Mouse (Mus musculus): ENCODE measurements at regions not wholly inside any gene's neighbourhood (a gene's known extent, or its start where the extent isn't known, plus 50 kb on each side); places are given as distances from the start of the nearest gene placed in this dataset.

GRCm38 (mm10) chr11:34153749-34154525 is 54.0 kb downstream of the Foxi1 start:
- DNase-seq (ENCODE audit: low read depth, low spot score), result no peak

DNA sequence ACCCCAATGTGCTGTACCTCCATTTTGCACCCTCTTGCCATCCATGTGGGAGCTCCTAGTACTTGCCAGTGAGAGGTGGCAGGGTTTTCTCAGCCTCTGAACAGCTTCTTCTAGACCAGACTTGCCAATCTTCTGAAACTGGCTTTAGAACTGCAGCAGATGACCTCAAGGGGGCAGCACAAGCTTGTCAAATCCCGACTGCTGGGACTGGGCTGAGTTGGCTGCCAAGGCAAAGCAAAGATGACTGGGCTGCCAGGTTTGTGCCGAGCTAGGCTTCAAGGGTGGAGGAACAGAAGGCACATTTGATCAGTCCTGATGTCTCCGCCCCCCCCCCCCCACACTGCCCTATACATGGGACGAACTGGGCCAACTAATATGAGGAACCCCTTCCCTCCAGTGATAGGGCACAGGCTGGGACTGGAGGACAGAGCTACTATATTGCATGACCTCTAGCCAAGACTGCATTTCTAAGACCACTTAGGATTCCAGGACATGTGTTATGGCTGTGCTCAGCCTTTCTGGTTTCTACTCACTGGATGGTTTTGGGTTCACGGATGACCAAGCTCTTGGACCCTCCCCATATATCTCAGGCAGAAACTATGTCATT is 51.1 kb upstream of the 4930469K13Rik start:
- peak; percentile 36 for DNase-seq (ENCODE audit: low read depth, low spot score)

Data from retina, adult 2 months (tissue).